Mouse (Mus musculus): ENCODE results near the gene Thbs3.

The Thbs3 gene

DNA sequence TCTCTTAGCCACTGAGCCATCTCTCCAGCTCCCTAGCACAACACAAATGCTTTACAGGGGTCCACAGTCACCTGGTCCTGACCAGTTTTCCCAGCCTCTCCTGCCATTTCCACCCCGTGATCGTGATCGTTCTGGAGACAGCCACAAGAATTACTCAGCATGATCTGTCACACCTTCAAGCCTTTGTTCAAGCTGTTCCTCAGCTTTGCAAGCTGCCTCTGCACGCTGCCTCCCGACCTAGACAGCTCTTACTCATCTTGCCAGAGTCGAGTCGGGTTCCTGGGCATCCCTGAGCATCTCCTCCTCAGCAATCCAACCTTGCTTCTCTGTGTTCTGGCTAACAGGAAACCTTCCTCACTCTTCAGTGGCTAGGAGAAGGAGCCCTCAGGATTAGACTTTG, 44.1 kb downstream of the Thbs3 start, which contains the start of gene Dpm3:
Gene Dpm3, plus strand, starts transcription at position 283 of the 400 bp plus-strand sequence.
- peak; percentile 57 for DNase-seq

DNA sequence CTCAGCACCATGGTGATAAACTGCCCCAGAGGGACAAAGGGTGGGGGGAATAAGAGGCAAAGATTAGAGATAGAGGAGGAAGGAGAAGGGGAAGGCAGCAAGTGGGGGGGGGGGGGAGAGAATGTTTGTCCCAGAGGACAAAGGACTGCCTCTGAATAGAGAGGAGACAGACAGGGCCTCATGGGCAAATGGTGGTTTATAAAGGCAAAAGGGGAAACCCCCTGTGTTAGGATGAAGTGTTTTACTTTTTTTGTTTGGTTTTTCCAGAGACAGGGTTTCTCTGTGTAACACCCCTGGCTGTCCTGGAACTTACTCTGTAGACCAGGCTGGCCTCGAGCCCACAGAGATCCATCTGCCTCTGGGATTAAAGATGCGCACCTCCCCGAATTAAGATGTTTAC, 45.2 kb downstream of the Thbs3 start:
- DNase-seq, result no peak

DNA sequence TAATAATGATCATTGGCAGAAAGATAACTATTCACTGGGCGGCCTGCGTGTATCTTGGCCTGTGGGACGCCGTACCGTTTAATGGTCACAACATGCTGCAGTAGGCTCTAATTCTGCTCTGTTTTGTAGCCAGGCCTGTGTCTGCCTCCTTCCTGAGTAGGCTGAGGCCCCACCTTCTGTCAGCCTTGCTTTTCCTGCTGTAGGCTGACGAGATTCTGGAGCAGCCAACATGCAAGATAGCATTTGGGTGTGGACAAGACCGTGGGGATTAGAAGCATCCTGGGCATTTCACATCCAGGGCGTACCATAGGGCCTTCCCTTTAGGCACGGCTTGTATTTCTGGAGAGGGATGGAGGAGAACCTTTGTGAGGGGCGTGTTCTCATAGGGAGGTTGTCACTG, 47.4 kb downstream of the Thbs3 start:
- DNase-seq, result no peak

DNA sequence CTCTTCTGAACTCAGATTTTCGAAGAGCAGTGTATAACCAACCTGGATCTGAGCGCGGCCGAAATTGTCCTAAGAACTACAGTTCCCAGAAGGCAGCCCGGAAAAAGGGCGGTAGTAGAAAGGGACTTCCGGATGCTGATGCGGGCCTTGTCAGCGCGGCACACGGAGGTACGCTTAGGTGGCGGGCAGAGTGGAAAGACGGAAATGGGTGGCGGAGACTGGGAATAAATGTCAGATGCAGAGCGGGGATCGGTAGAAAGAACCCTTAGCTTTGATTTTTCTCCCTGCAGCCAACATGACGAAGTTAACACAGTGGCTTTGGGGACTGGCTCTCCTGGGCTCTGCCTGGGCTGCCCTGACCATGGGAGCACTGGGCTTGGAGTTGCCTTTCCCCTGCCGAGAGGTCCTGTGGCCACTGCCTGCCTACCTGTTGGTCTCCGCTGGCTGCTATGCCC, 51.5 kb downstream of the Thbs3 start:
- peak; percentile 90 for DNase-seq

DNA sequence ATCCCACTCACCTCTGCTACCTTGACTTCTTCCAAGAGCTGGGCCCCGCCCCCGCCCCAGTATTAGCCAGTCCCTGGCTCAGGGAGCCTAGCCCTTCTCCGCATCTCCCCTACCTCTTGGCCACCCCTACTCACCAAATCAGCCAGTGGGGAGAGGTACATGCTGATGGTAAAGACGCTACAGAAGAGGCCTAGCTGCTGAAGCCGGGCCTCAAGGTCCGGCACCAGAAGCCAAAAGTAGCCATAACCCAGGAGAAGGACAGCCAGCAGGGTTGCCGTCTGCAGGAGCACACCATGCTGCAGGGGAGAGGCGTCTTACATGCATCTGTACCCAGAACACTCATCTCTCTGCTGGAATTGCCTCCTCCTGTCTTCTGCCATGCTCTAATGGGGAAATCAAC, 53.9 kb downstream of the Thbs3 start:
- DNase-seq, result no peak

DNA sequence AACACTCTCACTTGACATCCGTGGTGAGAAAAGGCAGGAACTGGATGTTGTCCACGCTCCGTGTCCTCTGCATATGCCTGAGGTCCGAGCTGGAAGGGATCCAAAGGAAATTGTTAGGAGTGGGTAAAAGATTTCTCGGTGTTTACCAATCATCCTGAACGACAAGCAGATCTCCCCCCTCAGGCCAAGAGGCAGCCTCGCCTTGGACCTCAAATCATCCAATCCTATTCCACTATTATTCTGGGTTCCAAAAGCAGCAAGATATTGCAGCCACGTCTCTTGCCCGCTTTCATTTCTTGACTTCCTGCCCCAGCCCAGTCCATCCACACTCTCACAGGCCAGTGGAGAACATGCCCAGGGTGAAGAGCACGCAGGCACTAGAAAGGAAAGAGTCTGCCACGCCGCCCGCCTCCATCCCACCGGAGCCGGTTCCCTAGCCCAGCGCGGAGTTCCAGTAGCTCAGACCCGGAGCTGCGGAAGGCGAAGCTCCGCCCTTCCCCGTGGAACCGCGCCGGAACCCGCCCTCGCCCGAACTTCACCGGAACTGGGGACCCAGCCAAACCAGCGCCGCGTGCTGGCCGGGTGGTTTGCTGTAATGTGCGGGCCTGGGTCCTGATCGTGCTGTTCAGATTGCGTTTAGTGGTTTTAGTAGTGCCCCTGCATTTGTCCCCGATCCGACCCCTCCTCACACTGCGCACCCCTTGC, 55.2 kb downstream of the Thbs3 start, which contains the start of gene Slc50a1:
Gene Slc50a1, minus strand, starts transcription at position 520 of the 705 bp plus-strand sequence.
- peak; percentile 89 for DNase-seq

DNA sequence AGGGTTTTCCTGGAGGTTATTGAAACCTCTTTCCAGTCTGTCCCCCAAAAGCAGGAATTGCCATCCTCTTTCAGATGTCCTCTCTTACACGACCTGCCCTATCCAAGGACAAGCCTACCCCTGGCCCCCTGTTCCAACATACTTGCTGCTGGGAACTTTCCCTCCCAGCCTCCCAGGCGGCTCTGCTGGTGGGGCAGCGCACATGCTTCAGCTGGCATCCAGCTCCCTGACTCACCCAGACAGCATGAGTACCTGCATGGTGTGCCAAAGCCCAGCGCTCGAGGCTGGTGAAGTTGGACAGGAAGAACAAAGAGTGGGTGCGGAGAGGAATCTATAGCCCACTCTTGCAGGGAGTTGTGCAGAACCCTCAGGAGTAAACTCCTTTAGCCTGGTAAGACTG, 55.9 kb downstream of the Thbs3 start:
- DNase-seq, result peak; percentile 82

DNA sequence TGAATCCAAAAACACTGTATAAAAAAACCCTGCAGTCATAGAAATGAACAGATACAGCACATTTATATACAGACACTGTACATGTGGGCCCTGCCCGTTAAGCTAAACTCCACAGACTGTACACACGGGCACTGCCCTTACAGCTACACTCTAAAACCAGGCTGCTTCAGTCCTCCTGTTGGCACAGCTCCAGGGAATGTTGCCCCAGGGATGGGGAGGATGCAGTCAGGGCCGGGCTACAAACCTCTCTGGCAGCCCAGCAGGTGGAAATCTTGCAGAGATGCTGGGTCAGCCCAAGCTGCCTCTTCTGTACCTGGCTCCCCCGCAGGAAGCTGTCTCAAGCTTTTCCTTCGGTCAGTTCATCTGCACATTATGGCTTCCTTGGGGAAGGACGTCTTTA, 56.8 kb downstream of the Thbs3 start:
- DNase-seq, result no peak

DNA sequence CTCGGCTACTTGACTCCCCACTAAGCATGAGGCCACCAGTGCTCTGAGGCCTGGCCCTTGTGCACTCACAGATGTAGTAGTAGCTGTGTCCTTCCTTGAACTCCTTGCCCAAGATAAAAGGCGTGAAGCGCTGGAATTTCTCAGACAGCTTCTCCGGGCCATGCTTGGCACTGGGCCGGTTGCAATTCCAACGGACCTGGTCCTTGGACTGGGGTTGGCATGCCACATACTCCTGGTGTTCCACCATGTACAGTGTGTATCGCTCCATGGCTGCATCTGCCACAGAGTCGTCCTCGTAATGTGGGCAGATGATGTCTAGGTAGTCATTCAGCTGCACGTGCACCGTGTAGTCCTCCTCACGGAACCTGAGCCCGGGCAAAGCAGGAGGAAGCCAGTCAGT, 61.1 kb downstream of the Thbs3 start:
- no peak for DNase-seq
